ENCODE assay signal across 32 mouse cellular contexts in the genomic region with DNA sequence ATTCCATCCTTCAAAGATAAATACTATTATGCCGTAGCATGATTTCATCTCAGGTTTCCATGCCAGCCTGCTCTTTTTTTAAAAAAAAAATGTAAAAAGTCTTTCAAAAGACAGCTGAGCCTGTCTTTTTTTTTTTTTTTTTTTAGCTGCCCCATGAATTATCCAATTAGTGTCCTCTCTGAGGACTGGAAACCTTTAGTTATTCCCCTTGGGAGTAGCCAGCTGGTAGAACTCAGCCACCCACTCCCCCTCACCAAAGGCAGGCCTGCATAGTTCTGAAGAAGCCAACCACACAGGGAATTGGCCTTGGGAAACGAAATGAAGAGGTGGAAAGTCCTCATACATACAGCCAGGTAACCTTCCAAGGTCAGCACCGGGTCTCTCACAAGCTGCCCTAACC. TPM values are rescaled to one million over a fixed set of nuclear protein-coding genes. Genes with fewer than 3 reads are reported as not detected.
DNase-seq lines count a peak whose midpoint lies in the region; ATAC-seq and TF ChIP-seq lines count a peak whose summit lies in the region.
"Had no signal": no experiment of that assay in that cellular context is flagged by ENCODE, and none has a peak within 500 bp of the region (broad histone marks: within the 10 kb centered on the region; RNA-seq: fewer than 3 reads in every experiment).

No protein-coding gene starts in this region.

- no peak overlapping the region for H3K9ac ChIP-seq in kidney, postnatal 0 days (ENCODE audit: low read depth, low read length)
- H3K9ac ChIP-seq in midbrain, embryonic 14.5 days (replicated peaks; ENCODE audit: low read length) = no peak overlapping the region
- H3K9ac ChIP-seq: embryonic facial prominence, embryonic 12.5 days; forebrain, embryonic 15.5 days; heart, embryonic 12.5 days; hindbrain, embryonic 14.5 days; liver, embryonic 12.5 days; liver, postnatal 0 days; stomach, embryonic 15.5 days had no signal

- H3K27me3 ChIP-seq in kidney, postnatal 0 days (ENCODE audit: insufficient read depth, low read length) = no peaks in the 10 kb centered on the region
- H3K27me3 ChIP-seq in midbrain, embryonic 14.5 days (ENCODE audit: control insufficient read depth, insufficient read depth, low read length) = no peaks in the 10 kb centered on the region
- no peaks in the 10 kb centered on the region for H3K27me3 ChIP-seq in midbrain, embryonic 10.5 days (ENCODE audit: low read depth, poor library complexity, severe bottlenecking)
- H3K27me3 ChIP-seq in myocyte (ENCODE audit: control insufficient read depth, insufficient read depth, insufficient read length) = no peaks in the 10 kb centered on the region
- H3K27me3 ChIP-seq: embryonic facial prominence, embryonic 12.5 days; forebrain, embryonic 15.5 days; heart, embryonic 12.5 days; liver, embryonic 12.5 days; stomach, embryonic 15.5 days had no signal

- H3K4me3 ChIP-seq in kidney, postnatal 0 days (replicated peaks; ENCODE audit: low read depth, low read length) = no peak overlapping the region
- no peak overlapping the region for H3K4me3 ChIP-seq in midbrain, embryonic 14.5 days (replicated peaks; ENCODE audit: low read depth, low read length)
- no peak overlapping the region for H3K4me3 ChIP-seq in midbrain, embryonic 10.5 days
- H3K4me3 ChIP-seq in myocyte = no peak overlapping the region
- H3K4me3 ChIP-seq: embryonic facial prominence, embryonic 12.5 days; forebrain, embryonic 10.5 days; forebrain, embryonic 15.5 days; heart, embryonic 12.5 days; liver, embryonic 12.5 days; stomach, embryonic 15.5 days had no signal

- DNase-seq in heart, adult 11 months = peak; percentile 48
- no peak for DNase-seq in heart, postnatal 4 days
- DNase-seq in kidney, postnatal 0 days (ENCODE audit: low spot score) = peak; percentile 62
- DNase-seq in kidney, adult 11 months = no peak
- DNase-seq in midbrain, embryonic 14.5 days = peak; percentile 45
- no peak for DNase-seq in midbrain, embryonic 10.5 days (ENCODE audit: low spot score)
- DNase-seq in thymus, adult 18-20 months = no peak
- DNase-seq: adrenal gland, postnatal 10 days; cerebellum, adult 11 months; cerebellum, adult 9-10 months; cerebellum, postnatal 36 days; kidney, postnatal 14 days; layer of hippocampus, postnatal 36 days; left cerebral cortex, postnatal 4 days; liver, postnatal 0 days; right cerebral cortex, postnatal 25 days; thymus, postnatal 14 days had no signal

- TF ChIP-seq POLR2A in myocyte (IDR thresholded peaks at IDR 0.05; ENCODE audit: insufficient read length, low read depth) = no peak

- no peak overlapping the region for H3K27ac ChIP-seq in kidney, postnatal 0 days
- no peak overlapping the region for H3K27ac ChIP-seq in midbrain, embryonic 14.5 days (replicated peaks; ENCODE audit: low read depth, low read length)
- no peak overlapping the region for H3K27ac ChIP-seq in midbrain, embryonic 10.5 days (replicated peaks)
- H3K27ac ChIP-seq: forebrain, embryonic 10.5 days; forebrain, embryonic 15.5 days; hindbrain, embryonic 14.5 days; liver, embryonic 12.5 days; macrophage; stomach, embryonic 15.5 days had no signal

- H3K36me3 ChIP-seq in kidney, postnatal 0 days (ENCODE audit: insufficient read depth, low read length) = no peaks in the 10 kb centered on the region
- H3K36me3 ChIP-seq in midbrain, embryonic 14.5 days (ENCODE audit: control insufficient read depth, insufficient read depth, low read length) = no peaks in the 10 kb centered on the region
- peaks cover 22% of the 10 kb centered on the region for H3K36me3 ChIP-seq in midbrain, embryonic 10.5 days
- H3K36me3 ChIP-seq in myocyte (ENCODE audit: control insufficient read depth, insufficient read depth) = no peaks in the 10 kb centered on the region
- H3K36me3 ChIP-seq: embryonic facial prominence, embryonic 12.5 days; forebrain, embryonic 15.5 days; liver, embryonic 12.5 days; stomach, embryonic 15.5 days had no signal

- ATAC-seq in kidney, postnatal 0 days (replicated peaks; ENCODE audit: low FRiP score, low read depth) = no peak
- ATAC-seq in midbrain, embryonic 14.5 days (ENCODE audit: low FRiP score, low TSS enrichment) = no peak
- ATAC-seq: forebrain, embryonic 15.5 days; intestine, postnatal 0 days; liver, embryonic 12.5 days; liver, postnatal 0 days had no signal

- H3K4me1 ChIP-seq in kidney, postnatal 0 days (replicated peaks; ENCODE audit: insufficient read depth, low read length) = 0 out of 2 replicates have a peak, but pooled peaks cover 4% of the 10 kb centered on the region
- H3K4me1 ChIP-seq in midbrain, embryonic 14.5 days (ENCODE audit: control insufficient read depth, insufficient read depth, low read length) = peaks cover 17% of the 10 kb centered on the region
- peaks cover 30% of the 10 kb centered on the region for H3K4me1 ChIP-seq in midbrain, embryonic 10.5 days

- H3K79me2 ChIP-seq in myocyte (ENCODE audit: control insufficient read depth, insufficient read depth) = no peaks in the 10 kb centered on the region

- H3ac ChIP-seq in myocyte (ENCODE audit: control insufficient read depth, insufficient read length) = no peak overlapping the region

- no peak overlapping the region for H3K4me2 ChIP-seq in kidney, postnatal 0 days (ENCODE audit: low read length)
- H3K4me2 ChIP-seq in midbrain, embryonic 14.5 days (ENCODE audit: low read length) = no peak overlapping the region
- peak overlapping the region; percentile 20 for H3K4me2 ChIP-seq in myocyte (ENCODE audit: low read depth)
- H3K4me2 ChIP-seq: embryonic facial prominence, embryonic 12.5 days; forebrain, embryonic 15.5 days; heart, embryonic 12.5 days; hindbrain, embryonic 14.5 days; liver, embryonic 12.5 days; stomach, embryonic 15.5 days had no signal

- H3K9me3 ChIP-seq in kidney, postnatal 0 days (replicated peaks; ENCODE audit: low read length) = no peaks in the 10 kb centered on the region
- no peaks in the 10 kb centered on the region for H3K9me3 ChIP-seq in midbrain, embryonic 14.5 days (ENCODE audit: control insufficient read depth, low read length)
- no peaks in the 10 kb centered on the region for H3K9me3 ChIP-seq in midbrain, embryonic 10.5 days (replicated peaks)
- H3K9me3 ChIP-seq: embryonic facial prominence, embryonic 12.5 days; forebrain, embryonic 10.5 days; forebrain, embryonic 15.5 days; heart, embryonic 12.5 days; liver, embryonic 12.5 days; stomach, embryonic 15.5 days had no signal

- WGBS in kidney, postnatal 0 days = 46% methylated on average over 3 of the region's 3 CpGs
- WGBS in midbrain, embryonic 14.5 days = 43% methylated on average over 3 of the region's 3 CpGs
- WGBS in midbrain, embryonic 10.5 days = 77% methylated on average over 3 of the region's 3 CpGs

- TF ChIP-seq CTCF in kidney, postnatal 0 days (IDR thresholded peaks at IDR 0.05; ENCODE audit: low read depth) = no peak

TF ChIP-seq in myocyte, 11 proteins besides CTCF, POLR2A, EP300 and RAD21:
- no peak for TF ChIP-seq POLR2AphosphoS2 (IDR thresholded peaks at IDR 0.05; ENCODE audit: insufficient read length, low read depth)
- no peak for TF ChIP-seq USF1 (IDR thresholded peaks at IDR 0.05; ENCODE audit: low read depth)
- no peak for TF ChIP-seq CEBPB (IDR thresholded peaks at IDR 0.05; ENCODE audit: insufficient read depth, poor library complexity, severe bottlenecking)
- no peak for TF ChIP-seq TCF12 (IDR thresholded peaks at IDR 0.05; ENCODE audit: insufficient read depth, poor library complexity, severe bottlenecking)
- TF ChIP-seq REST (IDR thresholded peaks at IDR 0.05; ENCODE audit: insufficient read depth, insufficient read length) = no peak
- no peak for TF ChIP-seq SRF (IDR thresholded peaks at IDR 0.05; ENCODE audit: control insufficient read depth, insufficient read length, low read depth)
- TF ChIP-seq TCF3 (IDR thresholded peaks at IDR 0.05; ENCODE audit: insufficient read length, low read depth) = no peak
- TF ChIP-seq E2F4 (IDR thresholded peaks at IDR 0.05; ENCODE audit: insufficient read depth) = no peak
- TF ChIP-seq MAX (IDR thresholded peaks at IDR 0.05; ENCODE audit: low read depth) = no peak
- no peak for TF ChIP-seq MYOD1 (IDR thresholded peaks at IDR 0.05; ENCODE audit: control insufficient read depth in 1 of 3, insufficient read length in 2 of 3, low read depth in 2 of 3)
- TF ChIP-seq MYOG (IDR thresholded peaks at IDR 0.05; ENCODE audit: control insufficient read depth in 1 of 3, insufficient read depth in 1 of 3, insufficient read length in 2 of 3, low read depth in 2 of 3) = no peak

RNA-seq across cellular contexts. Expression of gene Tspan2, which starts 13.7 kb away (rescaled TPM):
- total RNA-seq in heart, postnatal 4 days (2021) = 10 to 100 TPM; 49.5 to 50.6 TPM
- polyA plus RNA-seq in kidney, postnatal 0 days (2015; fragmentation: Nextera tagmentation; extraction: Ambion mirVana) = 8.9 and 9.5 TPM in 2 replicates
- polyA plus RNA-seq in midbrain, embryonic 14.5 days (2014; fragmentation: Nextera tagmentation; extraction: Ambion mirVana) = 10.4 and 10.5 TPM in 2 replicates
- polyA plus RNA-seq in midbrain, embryonic 10.5 days (2016; fragmentation: Nextera tagmentation; extraction: Ambion mirVana) = 9.0 and 10.5 TPM in 2 replicates
- 3.0 TPM for polyA plus RNA-seq in myocyte (2012; fragmentation: generic; extraction: Trizol)

RNA-seq across cellular contexts. Expression of gene Tshb, which starts 34.5 kb away (rescaled TPM):
- not detected for total RNA-seq in heart, postnatal 4 days (2021)
- 0.10 and 0.18 TPM in 2 replicates for polyA plus RNA-seq in kidney, postnatal 0 days (2015; fragmentation: Nextera tagmentation; extraction: Ambion mirVana)
- polyA plus RNA-seq in midbrain, embryonic 14.5 days (2014; fragmentation: Nextera tagmentation; extraction: Ambion mirVana) = 0.32 and 0.72 TPM in 2 replicates
- 0.09 and 0.12 TPM in 2 replicates for polyA plus RNA-seq in midbrain, embryonic 10.5 days (2016; fragmentation: Nextera tagmentation; extraction: Ambion mirVana)
- not detected for polyA plus RNA-seq in myocyte (2012; fragmentation: generic; extraction: Trizol)
- total RNA-seq: adrenal gland, postnatal 10 days; gastrocnemius, adult 18-20 months; gastrocnemius, postnatal 4 days; hematopoietic stem cell, adult 5-6 weeks; layer of hippocampus, postnatal 36 days; left cerebral cortex, postnatal 4 days had no signal
- polyA plus RNA-seq: heart, postnatal 0 days; limb, embryonic 14.5 days; liver, embryonic 12.5 days; liver, postnatal 0 days; macrophage had no signal

Comparison
In these comparisons a context has a peak if more than half of its experiments do, and no peak if none do; other contexts are left out.
1. DNase-seq: peak in heart, adult 11 months (single experiment), kidney, postnatal 0 days (single experiment) and midbrain, embryonic 14.5 days (single experiment); none in heart, postnatal 4 days (single experiment), kidney, adult 11 months (single experiment), midbrain, embryonic 10.5 days (single experiment) and thymus, adult 18-20 months (0 of 2).